Mouse (Mus musculus): ENCODE results near the gene Bcas2. TPM values are rescaled to one million over a fixed set of nuclear protein-coding genes. Genes with fewer than 3 reads are reported as not detected.

The Bcas2 gene
- 171 and 183 TPM in 2 replicates for polyA plus RNA-seq (2015; fragmentation: Nextera tagmentation; extraction: Ambion mirVana)

GRCm38 (mm10) chr3:103171505-103172267 is at the start of gene Bcas2:
Bcas2 (plus strand) TSS chr3:103171655.
- Histone ChIP-seq H3K4me3 (ENCODE audit: low read length) (peak within 1 kb of the TSS; percentile 82), H3K4me2 (replicated peaks; ENCODE audit: low read depth, low read length) (peak within 1 kb of the TSS; percentile 89), H3K27ac (ENCODE audit: low read length) (peak within 1 kb of the TSS; percentile 85), H3K9me3 (ENCODE audit: low read length) (no peaks in the 10 kb centered on the region), H3K4me1 (ENCODE audit: insufficient read depth, low read length) (peaks cover 11% of the 10 kb centered on the region), H3K36me3 (ENCODE audit: insufficient read depth, low read length) (peaks cover 23% of the 10 kb centered on the region), H3K9ac (replicated peaks; ENCODE audit: low read length) (peak within 1 kb of the TSS; percentile 91), H3K27me3 (ENCODE audit: insufficient read depth, low read length) (no peaks in the 10 kb centered on the region)
- ATAC-seq (ENCODE audit: low FRiP score, low TSS enrichment), result peak; percentile 96
- under 1% methylated on average over 54 of the region's 56 CpGs for WGBS

- H3K27me3 ChIP-seq (ENCODE audit: insufficient read depth, low read length), result no peaks in the 10 kb centered on the region
- no peak for ATAC-seq (ENCODE audit: low FRiP score, low TSS enrichment)
- H3K36me3 ChIP-seq (ENCODE audit: insufficient read depth, low read length), result no peaks in the 10 kb centered on the region
- H3K9me3 ChIP-seq (ENCODE audit: low read length), result no peaks in the 10 kb centered on the region
- 81% methylated on average over 3 of the region's 3 CpGs for WGBS
- no peak overlapping the region for H3K9ac ChIP-seq (replicated peaks; ENCODE audit: low read length)
- H3K4me3 ChIP-seq (ENCODE audit: low read length), result no peak overlapping the region
- no peak overlapping the region for H3K4me2 ChIP-seq (replicated peaks; ENCODE audit: low read depth, low read length)
- no peak overlapping the region for H3K27ac ChIP-seq (ENCODE audit: low read length)
- peaks cover 4% of the 10 kb centered on the region; the same call in 1 of the 2 replicates for H3K4me1 ChIP-seq (ENCODE audit: insufficient read depth, low read length)
Observed at GRCm38 (mm10) chr3:103123636-103124035, 47.8 kb upstream of the Bcas2 start.

- no peak overlapping the region for H3K27ac ChIP-seq (ENCODE audit: low read length)
- H3K4me2 ChIP-seq (replicated peaks; ENCODE audit: low read depth, low read length), result no peak overlapping the region
- 94% methylated on average over 3 of the region's 3 CpGs for WGBS
- H3K36me3 ChIP-seq (ENCODE audit: insufficient read depth, low read length), result no peaks in the 10 kb centered on the region
- H3K27me3 ChIP-seq (ENCODE audit: insufficient read depth, low read length), result no peaks in the 10 kb centered on the region
- no peak for ATAC-seq (ENCODE audit: low FRiP score, low TSS enrichment)
- no peak overlapping the region for H3K9ac ChIP-seq (replicated peaks; ENCODE audit: low read length)
- no peak overlapping the region for H3K4me3 ChIP-seq (ENCODE audit: low read length)
- H3K4me1 ChIP-seq (ENCODE audit: insufficient read depth, low read length), result peaks cover 17% of the 10 kb centered on the region; the same call in 1 of the 2 replicates
- H3K9me3 ChIP-seq (ENCODE audit: low read length), result no peaks in the 10 kb centered on the region
Observed at GRCm38 (mm10) chr3:103126138-103126537, 45.3 kb upstream of the Bcas2 start.

GRCm38 (mm10) chr3:103127177-103127576 is 44.3 kb upstream of the Bcas2 start:
- H3K4me1 ChIP-seq (ENCODE audit: insufficient read depth, low read length), result peaks cover 22% of the 10 kb centered on the region; the same call in 1 of the 2 replicates
- H3K4me3 ChIP-seq (ENCODE audit: low read length), result no peak overlapping the region
- no peaks in the 10 kb centered on the region for H3K27me3 ChIP-seq (ENCODE audit: insufficient read depth, low read length)
- 37% methylated on average over 2 of the region's 2 CpGs for WGBS
- no peaks in the 10 kb centered on the region for H3K36me3 ChIP-seq (ENCODE audit: insufficient read depth, low read length)
- H3K27ac ChIP-seq (ENCODE audit: low read length), result no peak overlapping the region
- no peak for ATAC-seq (ENCODE audit: low FRiP score, low TSS enrichment)
- H3K4me2 ChIP-seq (replicated peaks; ENCODE audit: low read depth, low read length), result no peak overlapping the region
- H3K9me3 ChIP-seq (ENCODE audit: low read length), result no peaks in the 10 kb centered on the region
- no peak overlapping the region for H3K9ac ChIP-seq (replicated peaks; ENCODE audit: low read length)

GRCm38 (mm10) chr3:103127721-103128120 is 43.7 kb upstream of the Bcas2 start:
- Histone ChIP-seq H3K27ac (ENCODE audit: low read length) (no peak overlapping the region), H3K4me3 (ENCODE audit: low read length) (no peak overlapping the region), H3K4me2 (replicated peaks; ENCODE audit: low read depth, low read length) (no peak overlapping the region), H3K9me3 (ENCODE audit: low read length) (no peaks in the 10 kb centered on the region), H3K27me3 (ENCODE audit: insufficient read depth, low read length) (no peaks in the 10 kb centered on the region), H3K36me3 (ENCODE audit: insufficient read depth, low read length) (no peaks in the 10 kb centered on the region), H3K4me1 (ENCODE audit: insufficient read depth, low read length) (peaks cover 22% of the 10 kb centered on the region; the same call in 1 of the 2 replicates), H3K9ac (replicated peaks; ENCODE audit: low read length) (no peak overlapping the region)
- no peak for ATAC-seq (ENCODE audit: low FRiP score, low TSS enrichment)
- WGBS, result 56% methylated on average over 5 of the region's 5 CpGs

GRCm38 (mm10) chr3:103128251-103128650 is 43.2 kb upstream of the Bcas2 start:
- no peak overlapping the region for H3K4me3 ChIP-seq (ENCODE audit: low read length)
- H3K4me1 ChIP-seq (ENCODE audit: insufficient read depth, low read length), result peaks cover 22% of the 10 kb centered on the region; the same call in 1 of the 2 replicates
- no peak overlapping the region for H3K9ac ChIP-seq (replicated peaks; ENCODE audit: low read length)
- WGBS, result 24% methylated on average over 4 of the region's 4 CpGs
- ATAC-seq (ENCODE audit: low FRiP score, low TSS enrichment), result no peak
- no peaks in the 10 kb centered on the region for H3K27me3 ChIP-seq (ENCODE audit: insufficient read depth, low read length)
- H3K9me3 ChIP-seq (ENCODE audit: low read length), result no peaks in the 10 kb centered on the region
- no peak overlapping the region for H3K4me2 ChIP-seq (replicated peaks; ENCODE audit: low read depth, low read length)
- no peaks in the 10 kb centered on the region for H3K36me3 ChIP-seq (ENCODE audit: insufficient read depth, low read length)
- no peak overlapping the region for H3K27ac ChIP-seq (ENCODE audit: low read length)

- H3K27me3 ChIP-seq (ENCODE audit: insufficient read depth, low read length), result no peaks in the 10 kb centered on the region
- no peak overlapping the region for H3K4me3 ChIP-seq (ENCODE audit: low read length)
- 71% methylated on average over 8 of the region's 8 CpGs for WGBS
- peak; percentile 68 for ATAC-seq (ENCODE audit: low FRiP score, low TSS enrichment)
- peaks cover 22% of the 10 kb centered on the region; the same call in 1 of the 2 replicates for H3K4me1 ChIP-seq (ENCODE audit: insufficient read depth, low read length)
- no peak overlapping the region for H3K9ac ChIP-seq (replicated peaks; ENCODE audit: low read length)
- no peaks in the 10 kb centered on the region for H3K9me3 ChIP-seq (ENCODE audit: low read length)
- no peak overlapping the region for H3K4me2 ChIP-seq (replicated peaks; ENCODE audit: low read depth, low read length)
- peak overlapping the region; percentile 47; the same call in 1 of the 2 replicates for H3K27ac ChIP-seq (ENCODE audit: low read length)
- no peaks in the 10 kb centered on the region for H3K36me3 ChIP-seq (ENCODE audit: insufficient read depth, low read length)
Observed at GRCm38 (mm10) chr3:103129367-103130159, 41.9 kb upstream of the Bcas2 start.

- peak; percentile 91 for ATAC-seq (ENCODE audit: low FRiP score, low TSS enrichment)
- Histone ChIP-seq H3K4me3 (ENCODE audit: low read length) (no peak overlapping the region), H3K4me1 (ENCODE audit: insufficient read depth, low read length) (peaks cover 22% of the 10 kb centered on the region; the same call in 1 of the 2 replicates), H3K9me3 (ENCODE audit: low read length) (no peaks in the 10 kb centered on the region), H3K9ac (replicated peaks; ENCODE audit: low read length) (no peak overlapping the region), H3K27me3 (ENCODE audit: insufficient read depth, low read length) (no peaks in the 10 kb centered on the region), H3K4me2 (replicated peaks; ENCODE audit: low read depth, low read length) (peak overlapping the region; percentile 24; the same call in 1 of the 2 replicates), H3K27ac (ENCODE audit: low read length) (0 out of 2 replicates have a peak overlapping the region, but pooled peaks have one; percentile 43), H3K36me3 (ENCODE audit: insufficient read depth, low read length) (no peaks in the 10 kb centered on the region)
- 17% methylated on average over 6 of the region's 6 CpGs for WGBS
Observed at GRCm38 (mm10) chr3:103130236-103130751, 41.2 kb upstream of the Bcas2 start.

GRCm38 (mm10) chr3:103133098-103133497 is 38.4 kb upstream of the Bcas2 start:
- ATAC-seq (ENCODE audit: low FRiP score, low TSS enrichment), result no peak
- no peak overlapping the region for H3K4me3 ChIP-seq (ENCODE audit: low read length)
- no peaks in the 10 kb centered on the region for H3K36me3 ChIP-seq (ENCODE audit: insufficient read depth, low read length)
- H3K27me3 ChIP-seq (ENCODE audit: insufficient read depth, low read length), result no peaks in the 10 kb centered on the region
- H3K9me3 ChIP-seq (ENCODE audit: low read length), result no peaks in the 10 kb centered on the region
- H3K9ac ChIP-seq (replicated peaks; ENCODE audit: low read length), result no peak overlapping the region
- 91% methylated on average over 10 of the region's 10 CpGs for WGBS
- no peak overlapping the region for H3K27ac ChIP-seq (ENCODE audit: low read length)
- H3K4me1 ChIP-seq (ENCODE audit: insufficient read depth, low read length), result peaks cover 22% of the 10 kb centered on the region; the same call in 1 of the 2 replicates
- no peak overlapping the region for H3K4me2 ChIP-seq (replicated peaks; ENCODE audit: low read depth, low read length)
